Mouse (Mus musculus) naive thymus-derived CD4-positive, alpha-beta T cell, adult 5 months (primary cell): ENCODE measurements around the gene Iars2. TPM values are rescaled to one million over a fixed set of nuclear protein-coding genes. Genes with fewer than 3 reads are reported as not detected.

ENCODE experiments used
- polyA plus RNA-seq: library from polyadenylated mRNA; unstranded; fragments of 100-300 nt; shearing (Covaris generic); gene quantifications from one replicate; pipeline ENCODE4 v1.2.1, GENCODE M21; 2017

The Iars2 gene
- polyA plus RNA-seq = 46.5 TPM

DNA sequence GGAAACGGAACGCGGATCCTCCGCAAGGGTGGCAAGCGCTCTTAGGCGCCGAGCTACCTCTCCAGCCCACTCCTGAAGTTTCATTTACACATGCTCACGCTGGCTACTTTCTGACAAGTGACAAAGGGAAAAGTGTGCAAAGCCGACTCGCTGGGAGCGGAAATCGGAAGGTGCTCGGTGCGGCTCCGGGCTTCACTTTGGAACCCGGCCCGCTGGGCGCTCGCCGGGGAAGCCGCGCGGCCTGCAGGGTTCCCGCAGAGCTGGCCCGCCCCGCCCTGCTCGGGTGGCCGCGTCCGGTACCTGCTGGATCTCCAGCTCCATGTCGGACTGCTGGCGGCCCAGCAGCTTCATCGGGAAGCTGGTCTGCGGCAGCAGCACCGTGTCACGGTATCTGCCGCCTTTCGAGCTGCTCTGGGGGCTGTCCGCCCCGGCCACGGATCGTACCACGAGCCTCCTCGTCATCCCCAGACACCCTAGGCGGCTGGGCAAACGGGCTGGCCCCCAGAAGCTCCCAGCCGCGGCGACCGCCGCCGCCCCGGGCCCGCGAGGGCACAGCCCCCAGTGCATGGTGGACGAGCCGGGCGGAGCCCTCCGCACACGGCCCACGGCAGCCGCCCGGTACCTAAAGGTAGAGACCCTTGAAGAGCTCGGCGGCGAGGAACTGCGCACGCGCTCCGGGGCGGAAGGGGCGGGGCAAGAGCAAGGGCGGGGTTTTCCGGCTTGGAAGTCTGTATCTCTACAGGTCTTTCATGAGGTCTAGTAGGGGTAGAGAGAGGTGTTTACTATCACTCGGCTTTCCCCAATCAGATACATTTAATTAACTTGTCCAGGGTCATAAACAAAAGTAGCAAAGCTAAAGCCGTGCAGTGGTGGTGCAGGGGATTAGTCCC is at the start of gene Iars2:
Iars2 (minus strand) TSS at position 676 of the 890 bp plus-strand sequence.

DNA sequence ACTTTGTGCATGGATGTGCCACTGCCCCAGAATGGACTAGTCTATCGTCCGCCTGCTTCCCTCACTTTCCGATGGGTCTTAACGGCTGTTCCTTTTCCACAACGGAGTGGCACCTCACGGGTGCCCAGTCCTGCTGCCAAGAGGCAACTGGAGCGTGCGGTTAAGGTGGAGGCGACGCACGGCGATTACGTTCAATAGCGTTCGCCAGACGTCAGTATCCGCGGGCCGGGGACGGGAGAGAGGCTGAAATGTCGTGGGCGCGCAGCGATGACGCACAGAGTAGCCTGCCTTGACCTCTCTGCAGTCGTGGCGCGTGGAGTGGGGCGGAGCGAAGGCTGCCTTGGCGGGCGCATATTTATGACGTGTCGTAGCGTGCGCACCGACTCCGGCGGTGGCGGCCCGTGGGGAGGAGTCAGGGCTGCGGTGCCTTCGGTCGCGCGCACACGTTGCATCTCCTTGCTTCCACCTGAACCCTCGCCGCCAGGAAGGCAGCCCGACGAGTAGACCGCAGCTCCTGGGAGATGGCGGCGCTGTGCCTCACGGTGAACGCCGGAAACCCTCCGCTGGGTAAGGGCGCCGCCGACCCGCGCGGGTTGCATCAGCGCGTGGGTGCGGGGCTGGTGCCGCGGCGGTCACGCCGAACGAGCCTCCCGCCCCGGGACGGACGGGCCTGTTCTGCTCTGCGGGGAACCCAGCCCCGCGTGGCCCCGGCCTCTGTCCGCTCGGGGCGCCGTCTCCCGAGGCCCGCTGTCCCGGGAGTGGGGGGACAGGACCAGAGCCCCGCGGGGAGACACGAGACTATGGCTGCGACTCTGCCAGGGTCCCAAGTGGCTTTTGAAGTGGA is 33.7 kb upstream of the Iars2 start, which contains the start of gene Eprs:
Eprs (plus strand) TSS at position 368 of the 844 bp plus-strand sequence.

DNA sequence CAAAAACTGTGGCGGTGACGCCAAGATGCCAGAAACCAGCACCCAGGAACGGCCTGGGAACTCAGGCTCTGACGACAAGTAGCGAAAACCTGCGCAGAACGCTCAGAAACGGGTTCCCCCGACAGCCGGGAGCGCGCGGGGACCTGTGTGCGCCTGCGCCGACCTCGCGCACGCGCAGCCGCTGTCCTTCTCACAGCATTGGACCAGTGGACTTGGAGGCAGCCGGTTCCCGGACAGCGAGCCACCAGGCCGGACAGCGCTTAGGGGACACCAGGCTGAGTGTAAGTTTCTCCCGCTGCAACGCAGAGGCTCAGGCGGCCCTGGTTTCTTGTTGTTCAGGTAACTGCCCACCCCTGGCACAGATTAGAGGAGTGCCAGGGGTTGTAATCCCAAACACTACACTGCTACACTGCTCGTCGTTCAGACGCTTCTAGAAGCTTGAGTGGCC is 2.8 kb upstream of the Iars2 start, which contains the start of gene Bpnt1:
Bpnt1 (plus strand) TSS at position 167 of the 448 bp plus-strand sequence.

Other genes starting within 250 kb of the Iars2 start
- 34.2 TPM for gene Rab3gap2, start 125.3 kb downstream of the Iars2 start, polyA plus RNA-seq
- 38.9 TPM for gene Bpnt1, start 2.8 kb upstream of the Iars2 start, polyA plus RNA-seq
- 140 TPM for gene Eprs, start 33.6 kb upstream of the Iars2 start, polyA plus RNA-seq
- gene Slc30a10, start 125.5 kb upstream of the Iars2 start, polyA plus RNA-seq = not detected